Mouse (Mus musculus) liver, adult 2 months (tissue): ENCODE data around the gene Asic5.

Experiments
- CTCF ChIP-seq: fragments of 200-500 bp; IDR thresholded peaks from 2 replicates; pipeline ENCODE4 v1.5.1; 2011; ENCODE audit warnings: low read depth, low read length, control low read depth
- POLR2A ChIP-seq: fragments of 200-500 bp; IDR thresholded peaks from 2 replicates; pipeline ENCODE4 v1.6.1; 2011; ENCODE audit warnings: low read length, control low read depth; ENCODE audit not compliant: insufficient read depth; ENCODE audit errors: extremely low read depth

DNA sequence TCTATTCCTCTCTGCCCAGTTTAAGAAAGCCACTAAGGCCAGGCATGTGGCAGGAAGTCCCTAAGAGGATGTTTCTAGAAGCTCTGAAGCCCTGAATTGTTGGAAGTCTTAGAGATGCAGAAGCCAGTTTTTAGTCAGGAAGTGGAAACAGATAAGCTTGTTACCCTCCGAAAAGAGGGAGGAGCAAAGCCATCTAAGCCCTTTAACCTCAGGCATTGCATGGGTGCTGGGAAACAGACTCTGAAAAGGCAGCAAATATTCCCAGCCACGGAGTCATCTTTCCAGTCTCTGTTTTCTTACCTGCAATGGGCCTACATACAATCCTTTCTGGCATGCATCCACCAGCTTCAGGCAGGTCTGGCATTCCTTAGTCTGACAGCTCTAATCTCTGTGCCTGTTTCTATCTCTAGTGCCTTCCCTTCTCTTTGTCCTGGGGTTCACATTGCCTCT is 7.6 kb downstream of the Asic5 start:
- TF ChIP-seq CTCF (no peak), POLR2A (no peak)
